Mouse (Mus musculus): ENCODE results near the gene Coq8b.
A peak's percentile ranks its signal among the peaks of the same experiment; 100 is the strongest.

Coq8b gene

GRCm38 (mm10) chr7:27232781-27233281, at the start of gene Coq8b:
TSS of gene Coq8b (plus strand) at chr7:27233023.
- peak; percentile 89 for ATAC-seq (ENCODE audit: insufficient number of reproducible peaks, low FRiP score, low TSS enrichment)

GRCm38 (mm10) chr7:27184964-27185363, 47.9 kb upstream of the Coq8b start:
- no peak for ATAC-seq (ENCODE audit: insufficient number of reproducible peaks, low FRiP score, low TSS enrichment)

DNA sequence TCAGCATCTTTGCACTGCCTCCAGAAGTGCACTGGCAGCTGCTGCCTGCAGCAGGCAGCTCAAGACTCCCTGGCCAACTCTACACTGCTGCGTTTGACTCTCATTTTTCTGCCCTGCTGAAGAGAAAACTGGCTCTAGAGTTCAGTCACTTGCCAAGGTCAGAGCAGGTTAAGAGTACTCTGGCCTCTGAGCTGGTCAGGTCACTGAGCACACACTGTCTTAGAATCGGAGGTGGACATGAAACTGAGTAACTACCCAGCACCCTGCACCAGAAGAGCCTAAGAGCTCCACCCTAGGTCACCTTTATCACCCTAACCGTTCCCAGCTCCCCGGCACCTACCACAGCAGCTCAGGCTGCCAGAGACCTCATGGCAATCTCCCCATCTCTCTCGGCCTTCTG, 46.8 kb upstream of the Coq8b start:
- ATAC-seq (ENCODE audit: insufficient number of reproducible peaks, low FRiP score, low TSS enrichment) = no peak

- no peak for ATAC-seq (ENCODE audit: insufficient number of reproducible peaks, low FRiP score, low TSS enrichment)
Measured at GRCm38 (mm10) chr7:27189271-27189931, 43.4 kb upstream of the Coq8b start.

DNA sequence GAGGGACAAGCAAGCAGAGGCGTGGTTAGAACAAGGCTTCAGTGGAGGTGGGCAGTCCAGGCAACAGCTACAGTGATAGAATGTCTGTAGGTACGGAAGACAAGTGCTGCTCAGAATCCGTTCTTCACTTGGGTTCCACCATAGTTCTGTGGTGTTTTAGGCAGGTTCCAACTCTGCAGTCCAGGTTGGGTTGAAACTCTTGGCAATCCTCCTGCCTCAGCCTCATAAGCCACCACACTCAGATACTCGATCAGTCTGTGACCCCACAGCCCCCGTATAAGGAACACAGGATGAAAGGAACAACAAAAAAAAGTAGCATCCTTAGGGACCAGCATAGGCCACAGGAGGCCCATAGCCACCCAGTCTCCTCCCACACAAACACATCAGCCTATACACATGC, 40.4 kb upstream of the Coq8b start:
- ATAC-seq (ENCODE audit: insufficient number of reproducible peaks, low FRiP score, low TSS enrichment) = no peak

DNA sequence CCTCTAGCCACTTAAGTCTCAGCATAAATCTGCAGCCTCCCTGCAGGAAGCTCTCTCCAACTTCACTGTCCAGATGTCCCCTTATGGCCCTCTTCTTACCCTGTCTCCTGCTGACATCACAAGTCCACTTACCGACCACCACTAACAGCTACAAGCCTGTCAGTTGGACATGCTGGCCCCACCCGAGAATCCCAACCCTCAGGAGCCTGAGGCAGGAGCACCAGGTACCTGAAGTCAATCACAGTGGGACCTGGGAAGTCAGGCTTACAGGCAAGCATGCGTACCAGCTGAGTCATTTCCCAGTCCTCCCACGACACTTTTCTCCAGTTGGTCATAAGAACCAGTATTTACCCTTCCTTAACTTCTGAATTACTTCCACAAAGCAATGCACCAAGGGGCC, 39.1 kb upstream of the Coq8b start:
- no peak for ATAC-seq (ENCODE audit: insufficient number of reproducible peaks, low FRiP score, low TSS enrichment)

GRCm38 (mm10) chr7:27195681-27196611, 36.9 kb upstream of the Coq8b start, which contains the start of the genes BC024978 and Snrpa:
TSS of gene BC024978 (plus strand) at chr7:27195781.
TSS of gene Snrpa (minus strand) at chr7:27196271.
- ATAC-seq (ENCODE audit: insufficient number of reproducible peaks, low FRiP score, low TSS enrichment) = peak; percentile 96

DNA sequence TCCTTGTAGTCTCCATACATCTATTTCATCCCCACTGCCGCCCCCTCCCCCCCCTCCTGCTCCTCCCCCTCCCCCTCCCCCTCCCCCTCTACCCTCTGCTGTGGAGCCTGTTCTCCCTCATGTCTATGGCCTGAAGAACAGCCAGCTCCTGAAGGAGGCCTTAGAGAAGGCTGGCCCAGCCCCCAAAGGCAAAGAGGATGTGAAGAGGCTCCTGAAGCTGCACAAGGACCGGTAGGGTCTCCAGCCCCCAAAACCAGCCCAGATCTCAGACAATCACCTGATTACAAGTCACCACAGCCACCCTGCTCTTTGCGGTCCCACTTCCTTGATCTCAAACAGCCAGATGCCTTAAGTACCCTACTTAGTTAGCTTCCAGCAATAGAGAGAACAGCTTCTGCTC, 35.7 kb upstream of the Coq8b start:
- ATAC-seq (ENCODE audit: insufficient number of reproducible peaks, low FRiP score, low TSS enrichment) = no peak

DNA sequence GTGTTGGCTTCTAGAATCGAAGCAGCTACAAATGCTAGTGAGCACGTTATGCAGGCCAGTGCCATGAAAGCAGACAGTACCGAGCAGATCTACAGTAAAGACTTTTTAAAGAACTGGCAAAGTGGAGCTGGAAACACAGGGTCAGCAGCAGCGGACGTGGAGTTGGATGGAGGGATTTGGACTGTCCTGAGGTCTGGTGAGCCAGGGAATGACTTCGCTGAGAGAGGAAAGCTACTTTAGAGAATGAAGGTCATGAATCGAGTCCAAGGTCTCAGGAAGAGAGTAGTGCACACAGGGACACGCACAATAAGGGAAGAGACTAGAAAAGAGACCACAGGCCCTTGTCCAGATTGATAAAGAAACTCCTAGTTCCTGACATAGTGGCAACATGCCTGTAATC, 35.2 kb upstream of the Coq8b start:
- no peak for ATAC-seq (ENCODE audit: insufficient number of reproducible peaks, low FRiP score, low TSS enrichment)

DNA sequence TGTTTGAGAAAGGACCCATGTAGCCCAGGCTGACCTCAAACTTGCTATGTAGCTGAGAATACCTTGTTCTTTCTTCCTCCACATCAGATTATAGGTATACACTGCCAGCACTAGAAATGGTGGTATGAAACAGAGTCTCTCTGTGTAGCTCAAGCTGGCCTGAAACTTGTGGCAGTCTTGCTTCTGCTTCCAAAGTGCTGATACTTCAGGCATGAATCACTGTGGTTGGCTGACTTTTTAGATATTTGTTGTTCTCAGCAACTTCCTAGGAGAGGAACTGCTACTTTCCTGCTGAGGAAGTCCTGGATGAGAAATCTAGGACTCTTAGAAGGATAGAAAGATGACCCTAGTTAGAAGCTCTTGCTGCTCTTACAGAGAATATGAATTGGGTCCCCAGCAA, 34.5 kb upstream of the Coq8b start:
- ATAC-seq (ENCODE audit: insufficient number of reproducible peaks, low FRiP score, low TSS enrichment) = no peak

DNA sequence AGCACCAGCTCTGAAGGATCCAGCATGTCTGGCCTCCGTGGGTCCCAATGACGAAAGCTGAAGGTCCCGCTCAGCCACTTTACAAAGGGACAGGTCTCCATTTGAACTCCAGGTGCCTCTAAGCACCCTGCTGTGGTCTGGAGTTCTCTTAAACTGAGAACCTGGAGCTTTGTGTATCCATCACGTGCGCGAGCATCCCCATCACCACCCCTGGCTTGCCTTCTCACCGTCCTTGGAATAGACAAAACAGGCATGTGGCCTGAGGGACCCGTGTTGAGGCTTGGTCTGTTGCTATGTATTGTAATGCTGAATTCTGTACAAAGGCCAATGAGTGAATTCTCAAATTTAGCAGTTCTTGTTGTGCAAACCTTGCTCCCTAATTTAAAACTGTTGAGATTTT, 34.0 kb upstream of the Coq8b start:
- ATAC-seq (ENCODE audit: insufficient number of reproducible peaks, low FRiP score, low TSS enrichment) = no peak

DNA sequence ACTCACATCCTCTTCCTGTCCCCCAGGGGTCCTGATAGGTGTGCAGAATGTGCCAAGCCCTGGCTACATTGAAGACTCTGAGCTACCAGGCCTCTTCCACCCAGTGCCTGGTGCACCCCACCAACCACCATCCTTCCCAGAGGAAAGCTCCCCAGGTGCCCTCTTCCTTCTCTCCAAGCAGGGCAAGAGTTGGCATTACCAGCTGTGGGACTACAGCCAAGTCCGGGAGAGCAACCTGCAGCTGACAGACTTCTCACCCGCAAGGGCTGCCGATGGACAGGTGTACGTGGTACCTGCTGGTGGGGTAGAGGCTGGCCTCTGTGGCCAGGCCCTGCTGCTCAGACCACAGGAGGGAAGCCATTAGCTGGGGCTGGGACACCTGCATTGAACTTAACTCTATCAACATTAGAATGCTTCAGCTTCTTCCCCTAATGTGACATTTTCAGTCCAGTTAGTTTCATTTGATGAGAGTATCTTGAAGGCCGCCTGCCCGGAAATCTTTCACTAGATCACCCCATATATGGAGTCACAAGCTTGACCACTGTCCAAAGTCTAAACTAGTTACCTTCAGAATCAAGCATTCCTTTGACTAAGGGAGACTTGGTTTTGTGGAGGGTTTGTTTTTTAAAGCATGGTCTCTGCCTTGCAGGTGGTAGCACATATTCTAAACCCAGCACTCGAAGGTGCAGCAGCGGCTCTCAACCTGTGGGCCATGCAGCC, 28.9 kb upstream of the Coq8b start:
- 0 out of 2 replicates have a peak, but pooled peaks have one; percentile 20 for ATAC-seq (ENCODE audit: insufficient number of reproducible peaks, low FRiP score, low TSS enrichment)

GRCm38 (mm10) chr7:27212626-27213025, 20.2 kb upstream of the Coq8b start:
- no peak for ATAC-seq (ENCODE audit: insufficient number of reproducible peaks, low FRiP score, low TSS enrichment)

DNA sequence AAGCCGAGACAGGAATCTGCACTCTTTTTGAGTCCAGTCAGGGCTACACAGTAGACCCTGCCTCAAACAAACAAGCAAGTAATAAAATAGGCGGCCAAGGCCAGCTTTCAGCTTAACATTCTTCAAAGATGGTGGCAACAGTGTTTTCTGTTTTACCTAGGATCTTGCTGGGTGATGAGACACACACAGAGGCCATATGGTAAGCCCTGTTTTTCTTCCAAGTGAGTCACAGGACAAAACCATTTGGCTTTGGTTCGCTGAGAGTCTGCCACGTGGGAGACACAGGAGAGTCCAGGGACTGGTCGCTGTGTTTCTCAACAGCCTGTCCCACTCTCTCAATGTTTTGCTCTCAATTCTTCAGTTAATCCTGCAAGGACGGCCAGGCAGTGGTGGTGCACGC, 14.2 kb upstream of the Coq8b start:
- no peak; the same call in 1 of the 2 replicates for ATAC-seq (ENCODE audit: insufficient number of reproducible peaks, low FRiP score, low TSS enrichment)

DNA sequence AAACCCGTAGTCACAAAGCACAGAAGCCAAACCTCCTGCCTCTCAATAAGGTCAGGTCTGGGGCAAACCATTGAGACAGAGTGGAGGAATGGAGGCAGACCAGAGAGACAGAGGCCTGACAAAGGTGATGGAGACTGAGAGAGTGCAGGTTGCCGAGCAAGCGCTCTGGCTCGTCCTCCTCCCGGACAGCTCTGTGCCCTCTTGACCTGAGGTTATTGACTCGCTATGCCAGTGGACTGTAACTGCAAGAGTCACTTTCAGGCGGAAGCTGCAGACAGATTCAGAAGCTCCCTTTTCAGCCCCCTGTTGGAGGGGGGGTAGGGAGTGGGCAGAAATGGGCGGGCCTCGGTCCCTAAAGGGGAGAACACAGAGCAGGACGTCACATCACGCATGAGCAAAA, 12.9 kb upstream of the Coq8b start:
- no peak for ATAC-seq (ENCODE audit: insufficient number of reproducible peaks, low FRiP score, low TSS enrichment)

DNA sequence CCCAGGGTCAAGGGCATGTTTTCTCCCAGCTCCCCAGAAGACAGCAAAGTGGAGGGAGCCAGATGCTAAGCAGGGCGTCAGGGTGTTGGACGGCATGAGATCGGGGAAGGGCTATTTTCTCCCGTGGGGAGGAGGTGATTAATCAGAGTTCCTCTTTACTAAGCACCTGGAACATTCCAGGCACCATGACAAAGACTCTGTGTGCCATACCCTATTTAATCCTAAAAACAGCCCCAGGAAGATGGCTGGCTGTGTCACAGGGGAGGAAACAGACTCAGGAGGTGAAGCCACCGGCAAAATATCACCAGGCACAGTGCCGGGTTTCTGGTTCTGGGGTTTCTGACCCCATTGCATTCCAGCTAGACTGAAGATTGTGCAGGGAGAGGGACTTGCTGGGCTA, 10.9 kb upstream of the Coq8b start:
- ATAC-seq (ENCODE audit: insufficient number of reproducible peaks, low FRiP score, low TSS enrichment) = no peak

- no peak for ATAC-seq (ENCODE audit: insufficient number of reproducible peaks, low FRiP score, low TSS enrichment)
Measured at GRCm38 (mm10) chr7:27222538-27222937, 10.3 kb upstream of the Coq8b start.

DNA sequence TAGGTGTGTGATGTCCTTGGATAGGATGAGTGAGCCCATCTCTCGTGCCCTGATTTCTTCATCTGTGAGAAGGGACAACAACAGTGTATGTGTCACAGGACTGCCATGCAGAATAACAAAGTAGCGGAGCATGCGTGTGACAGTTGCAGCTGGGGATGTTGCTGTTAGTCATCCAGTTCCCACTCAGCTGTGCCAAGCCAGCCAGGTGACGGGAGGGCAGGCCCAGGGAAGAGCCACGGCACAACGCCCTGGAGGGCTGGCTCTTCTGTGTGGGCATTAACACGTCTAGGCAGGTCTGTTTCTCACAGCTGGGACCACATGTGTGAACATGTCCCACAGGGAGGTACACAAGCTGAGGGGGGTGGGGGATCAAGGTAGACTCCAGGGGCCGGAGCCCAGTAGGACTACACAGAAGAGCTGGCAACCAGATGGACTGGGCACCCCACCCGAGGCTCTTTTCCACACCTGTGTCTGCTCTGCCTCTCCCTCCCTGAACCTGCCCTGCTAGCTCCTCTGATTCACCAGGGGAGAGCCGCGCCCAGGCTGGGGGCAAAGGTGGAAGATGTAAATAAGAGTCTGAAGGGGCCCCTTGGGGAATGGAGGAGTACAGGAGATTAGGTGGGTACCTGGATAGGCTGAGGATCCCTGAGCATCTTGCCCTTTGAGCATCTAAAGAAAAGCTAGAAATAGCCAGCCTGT, 7.8 kb upstream of the Coq8b start:
- ATAC-seq (ENCODE audit: insufficient number of reproducible peaks, low FRiP score, low TSS enrichment) = no peak

- no peak for ATAC-seq (ENCODE audit: insufficient number of reproducible peaks, low FRiP score, low TSS enrichment)
Measured at GRCm38 (mm10) chr7:27227276-27227675, 5.5 kb upstream of the Coq8b start.

GRCm38 (mm10) chr7:27227676-27228075, 5.1 kb upstream of the Coq8b start:
- peak; percentile 12; the same call in 1 of the 2 replicates for ATAC-seq (ENCODE audit: insufficient number of reproducible peaks, low FRiP score, low TSS enrichment)

Data from cerebellum, adult (tissue).